Mouse (Mus musculus) megakaryocyte-erythroid progenitor cell, adult 5 weeks (primary cell): ENCODE measurements around the gene Akirin1. TPM values are rescaled to one million over a fixed set of nuclear protein-coding genes. Genes with fewer than 3 reads are reported as not detected.

ENCODE experiments used
- polyA plus RNA-seq: library from polyadenylated mRNA; stranded (reverse); fragments of >175 nt; gene quantifications from 2 replicates; pipeline ENCODE4 v1.2.3, GENCODE M21; 2012

Gene Akirin1
- 159 and 162 TPM in 2 replicates for polyA plus RNA-seq

DNA sequence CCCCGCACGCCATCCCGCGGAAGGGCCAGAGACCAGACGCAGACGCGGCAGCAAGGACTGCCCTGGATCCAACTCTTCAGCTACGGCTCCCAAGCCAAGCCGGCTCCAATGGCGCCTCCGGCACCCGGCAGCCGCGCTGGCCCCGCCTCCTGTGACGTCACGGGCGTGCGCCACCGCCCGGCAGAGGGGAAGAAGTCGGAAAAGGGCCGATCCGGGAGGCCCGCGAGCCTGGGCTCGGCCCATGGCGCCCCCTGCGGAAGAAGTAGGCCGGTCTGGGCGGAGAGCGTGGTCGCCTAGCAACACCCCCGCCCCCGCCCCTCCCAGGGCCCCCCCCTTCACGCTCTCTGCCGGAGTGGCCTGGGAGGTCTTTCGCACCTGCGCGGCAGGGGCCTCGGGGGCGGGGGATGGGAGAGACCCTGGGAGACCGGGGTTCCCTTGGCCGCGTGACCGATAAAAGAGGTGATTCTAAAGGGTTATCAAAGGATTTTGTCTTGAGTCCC, at the start of gene Akirin1:
Akirin1 (minus strand) TSS at position 194 of the 500 bp plus-strand sequence.

DNA sequence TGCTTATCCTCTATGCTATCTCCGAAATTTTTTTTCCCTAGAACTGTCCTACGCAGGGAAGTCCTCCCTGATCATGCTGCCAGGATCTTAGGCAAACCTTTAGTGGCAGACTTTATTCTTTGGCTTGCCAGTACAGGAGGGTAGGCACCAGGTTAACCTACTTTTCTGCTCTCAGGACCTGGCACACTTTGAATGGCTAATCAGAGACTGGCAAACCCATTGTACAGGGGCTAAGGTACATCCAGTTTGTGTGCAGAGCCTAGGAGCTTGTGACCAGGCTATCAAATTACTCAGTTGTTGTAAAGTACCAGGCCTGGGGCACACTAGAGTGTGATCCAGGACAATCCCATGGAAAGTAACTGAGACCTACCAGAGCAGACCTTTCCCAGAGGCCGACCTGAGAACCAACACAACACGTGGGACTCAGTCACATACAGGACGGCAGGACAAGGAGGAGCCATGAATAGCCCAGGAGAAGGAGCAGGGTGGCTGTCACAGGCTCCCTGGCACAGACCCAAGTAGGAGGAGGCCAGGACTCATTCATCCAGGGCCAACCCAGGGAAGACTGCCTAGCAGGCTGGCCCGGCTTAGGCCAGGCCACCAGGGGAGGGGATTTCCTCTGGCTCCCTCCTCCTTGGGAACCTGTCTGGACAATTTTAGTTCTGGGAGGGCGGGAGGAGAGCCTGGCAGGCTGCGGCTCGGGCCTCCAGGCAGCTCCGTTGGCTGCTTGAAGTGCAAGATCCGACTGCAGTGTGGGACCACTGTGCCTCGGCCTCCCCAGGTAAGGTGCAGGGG, 37.2 kb upstream of the Akirin1 start, which contains the start of gene Rhbdl2:
Rhbdl2 (plus strand) TSS at position 684 of the 795 bp plus-strand sequence.

DNA sequence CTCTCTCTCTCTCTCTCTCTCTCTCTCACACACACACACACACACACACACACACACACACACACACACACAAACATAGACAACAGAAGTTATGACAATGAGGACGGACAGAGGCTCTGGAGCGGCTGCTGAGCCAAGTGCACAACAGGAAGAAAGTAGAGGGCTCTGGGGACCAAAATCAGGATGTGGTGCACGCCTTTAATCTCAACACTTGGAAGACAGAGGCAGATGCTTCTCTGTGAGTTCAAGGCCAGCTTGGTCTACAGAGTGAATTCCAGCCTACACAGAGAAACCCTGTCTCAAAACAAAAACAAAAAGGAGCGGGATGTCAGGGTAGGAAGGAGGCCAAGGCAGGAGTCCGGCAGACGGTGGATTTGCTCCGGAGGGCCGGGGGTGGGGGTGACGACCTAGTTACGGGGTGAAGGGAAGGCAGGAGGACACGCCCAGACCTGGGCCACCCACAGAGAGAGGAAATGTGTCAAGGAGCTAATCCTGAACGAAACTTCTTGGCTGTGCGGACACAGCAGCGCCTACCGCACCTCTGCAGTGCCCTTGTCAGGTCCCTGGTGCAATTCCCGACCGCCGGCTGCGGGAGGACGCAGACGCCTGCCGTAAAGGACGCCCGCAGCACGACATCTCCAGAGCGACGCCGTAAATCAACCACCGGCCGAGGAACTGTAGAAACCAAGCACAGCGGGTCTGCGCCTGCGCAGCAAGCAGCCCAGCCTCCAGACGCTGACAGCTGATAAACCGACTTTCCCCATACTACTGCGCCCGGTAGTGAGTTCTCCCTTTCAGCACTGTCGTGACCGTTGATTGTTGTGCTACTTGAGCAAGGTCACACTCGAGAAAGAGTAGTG, 32.3 kb downstream of the Akirin1 start, which contains the start of gene Ndufs5:
Ndufs5 (minus strand) TSS at position 629 of the 860 bp plus-strand sequence.

Other genes starting within 250 kb of the Akirin1 start
- gene Macf1, start 66.0 kb downstream of the Akirin1 start, polyA plus RNA-seq, result 39.5 and 56.9 TPM in 2 replicates
- gene Ndufs5, start 32.1 kb downstream of the Akirin1 start, polyA plus RNA-seq, result 54.3 and 55.5 TPM in 2 replicates
- not detected in 2 replicates for gene Rhbdl2, start 37.5 kb upstream of the Akirin1 start, polyA plus RNA-seq
- not detected in 2 replicates for gene 4933427I04Rik, start 109.3 kb upstream of the Akirin1 start, polyA plus RNA-seq
- 28.5 and 35.2 TPM in 2 replicates for gene Mycbp, start 154.5 kb upstream of the Akirin1 start, polyA plus RNA-seq
- gene Rragc, start 167.1 kb upstream of the Akirin1 start, polyA plus RNA-seq, result 12.1 and 13.8 TPM in 2 replicates
- gene 4930535I16Rik, start 167.7 kb upstream of the Akirin1 start, polyA plus RNA-seq, result 0.39 and 0.45 TPM in 2 replicates